Mouse (Mus musculus) forebrain, embryonic 14.5 days (tissue): ENCODE results near the gene Samd10. TPM values are rescaled to one million over a fixed set of nuclear protein-coding genes. Genes with fewer than 3 reads are reported as not detected.

Experiments used
- ATAC-seq: fragments of 200-750 bp; cut with Nextera tagmentation; 2 replicates; pipeline ENCODE4 v1.8.0; 2017; ENCODE audit warnings: mild to moderate bottlenecking, moderate library complexity
- DNase-seq: peaks from one replicate; pipeline ENCODE4 v3.0.0-alpha.2; 2015; ENCODE audit warnings: low spot score
- H3K27ac ChIP-seq: fragments of 300-500 bp; sonication (generic); 2 replicates; pipeline ENCODE4 v1.5.1; 2014; ENCODE audit warnings: low read depth, mild to moderate bottlenecking, control low read depth, low read length, moderate library complexity
- H3K27me3 ChIP-seq: fragments of 300-500 bp; sonication (generic); replicated peaks from 2 replicates; pipeline ENCODE4 v1.6.1; 2014; ENCODE audit warnings: low read length, control low read depth, mixed read lengths; ENCODE audit not compliant: control insufficient read depth, insufficient read depth
- H3K36me3 ChIP-seq: fragments of 300-500 bp; sonication (generic); 2 replicates; pipeline ENCODE4 v1.6.1; 2014; ENCODE audit warnings: low read length, control low read depth; ENCODE audit not compliant: control insufficient read depth, insufficient read depth
- H3K4me1 ChIP-seq: fragments of 300-500 bp; sonication (generic); 2 replicates; pipeline ENCODE4 v1.6.1; 2014; ENCODE audit warnings: antibody characterized with exemption, low read length, control low read depth; ENCODE audit not compliant: control insufficient read depth, insufficient read depth
- H3K4me2 ChIP-seq: fragments of 300-500 bp; sonication (generic); 2 replicates; pipeline ENCODE4 v1.6.1; 2014; ENCODE audit warnings: mild to moderate bottlenecking, control low read depth, low read length
- H3K4me3 ChIP-seq: fragments of 300-500 bp; sonication (generic); 2 replicates; pipeline ENCODE4 v1.5.1; 2014; ENCODE audit warnings: low read depth, low read length, control low read depth
- H3K9ac ChIP-seq: fragments of 300-500 bp; sonication (generic); 2 replicates; pipeline ENCODE4 v1.6.1; 2014; ENCODE audit warnings: mild to moderate bottlenecking, low read length, control low read depth, moderate library complexity
- H3K9me3 ChIP-seq: fragments of 300-500 bp; sonication (generic); replicated peaks from 2 replicates; pipeline ENCODE4 v1.6.1; 2016; ENCODE audit warnings: low read length, control low read depth, mixed read lengths; ENCODE audit not compliant: control insufficient read depth
- WGBS: fragments of 180-500 bp; shearing (Covaris S2); extraction: QIAGEN DNeasy Blood & Tissue Kit; methylation state at CpG from one replicate; pipeline ENCODE4 v1.1.7; 2014; 5-methylcytosine and 5-hydroxymethylcytosine counted together
- polyA plus RNA-seq: library from polyadenylated mRNA; unstranded; fragments of >200 nt; fragmentation: Nextera tagmentation; extraction: Ambion mirVana; gene quantifications from 2 replicates; pipeline ENCODE4 v1.2.1, GENCODE M21; 2014

Samd10 gene
- polyA plus RNA-seq, 1 experiment from 2014 or later = 140 TPM

GRCm38 (mm10) chr2:181588229-181588780, 10.7 kb downstream of the Samd10 start:
- Histone ChIP-seq H3K4me1 (peaks cover 12% of the 10 kb centered on the region), H3K4me2 (no peak overlapping the region), H3K9me3 (no peaks in the 10 kb centered on the region), H3K9ac (no peak overlapping the region), H3K27me3 (no peaks in the 10 kb centered on the region), H3K27ac (no peak overlapping the region), H3K36me3 (peaks cover 70% of the 10 kb centered on the region), H3K4me3 (no peak overlapping the region)
- ATAC-seq (no peak), DNase-seq (no peak)
- WGBS = 89% methylated on average over 11 of the region's 11 CpGs

GRCm38 (mm10) chr2:181587796-181588195, 11.2 kb downstream of the Samd10 start:
- no peak for ATAC-seq
- Histone ChIP-seq H3K4me3 (no peak overlapping the region), H3K4me1 (peaks cover 8% of the 10 kb centered on the region), H3K9me3 (no peaks in the 10 kb centered on the region), H3K27ac (no peak overlapping the region), H3K36me3 (peaks cover 75% of the 10 kb centered on the region), H3K4me2 (no peak overlapping the region), H3K9ac (no peak overlapping the region), H3K27me3 (no peaks in the 10 kb centered on the region)
- WGBS = 79% methylated on average over 6 of the region's 6 CpGs
- DNase-seq = no peak

- H3K4me2 ChIP-seq = no peak overlapping the region
- H3K9me3 ChIP-seq = no peaks in the 10 kb centered on the region
- ATAC-seq (no peak), DNase-seq (no peak)
- WGBS = 96% methylated on average over 3 of the region's 3 CpGs
- no peak overlapping the region for H3K27ac ChIP-seq
- peaks cover 75% of the 10 kb centered on the region for H3K36me3 ChIP-seq
- H3K9ac ChIP-seq = no peak overlapping the region
- H3K4me1 ChIP-seq = peaks cover 3% of the 10 kb centered on the region
- no peak overlapping the region for H3K4me3 ChIP-seq
- no peaks in the 10 kb centered on the region for H3K27me3 ChIP-seq
Measured at GRCm38 (mm10) chr2:181586124-181586523, 12.9 kb downstream of the Samd10 start.

GRCm38 (mm10) chr2:181585506-181585905, 13.5 kb downstream of the Samd10 start:
- WGBS = 94% methylated on average over 5 of the region's 5 CpGs
- no peak for ATAC-seq

GRCm38 (mm10) chr2:181584411-181584942, 14.5 kb downstream of the Samd10 start, which contains the start of gene Uckl1:
Uckl1 (minus strand) TSS chr2:181584892.
- no peaks in the 10 kb centered on the region for H3K27me3 ChIP-seq
- DNase-seq (no peak), ATAC-seq (no peak)
- no peak within 1 kb of the TSS for H3K9ac ChIP-seq
- no peak within 1 kb of the TSS for H3K4me2 ChIP-seq
- H3K9me3 ChIP-seq = no peaks in the 10 kb centered on the region
- no peak within 1 kb of the TSS for H3K4me3 ChIP-seq
- WGBS = 88% methylated on average over 4 of the region's 4 CpGs
- peaks cover 63% of the 10 kb centered on the region for H3K36me3 ChIP-seq
- H3K4me1 ChIP-seq = peaks cover 6% of the 10 kb centered on the region
- no peak within 1 kb of the TSS for H3K27ac ChIP-seq

More at GRCm38 (mm10) chr2:181585506-181585905, 13.5 kb downstream of the Samd10 start:
- H3K9ac ChIP-seq = no peak overlapping the region
- H3K27me3 ChIP-seq = no peaks in the 10 kb centered on the region
- no peak overlapping the region for H3K4me3 ChIP-seq
- no peak overlapping the region for H3K27ac ChIP-seq
- H3K4me2 ChIP-seq = no peak overlapping the region
- H3K4me1 ChIP-seq = peaks cover 6% of the 10 kb centered on the region
- DNase-seq = no peak
- H3K36me3 ChIP-seq = peaks cover 73% of the 10 kb centered on the region
- no peaks in the 10 kb centered on the region for H3K9me3 ChIP-seq

- Histone ChIP-seq H3K27ac (no peak overlapping the region), H3K9me3 (no peaks in the 10 kb centered on the region), H3K4me1 (peaks cover 6% of the 10 kb centered on the region), H3K4me2 (no peak overlapping the region), H3K9ac (no peak overlapping the region), H3K4me3 (no peak overlapping the region), H3K27me3 (no peaks in the 10 kb centered on the region), H3K36me3 (peaks cover 55% of the 10 kb centered on the region)
- WGBS = 90% methylated on average over 3 of the region's 3 CpGs
- DNase-seq = no peak
- ATAC-seq = no peak
Measured at GRCm38 (mm10) chr2:181583460-181584257, 15.4 kb downstream of the Samd10 start.

GRCm38 (mm10) chr2:181582939-181583338, 16.1 kb downstream of the Samd10 start:
- Histone ChIP-seq H3K4me2 (no peak overlapping the region), H3K27me3 (no peaks in the 10 kb centered on the region), H3K4me1 (peaks cover 6% of the 10 kb centered on the region), H3K9me3 (no peaks in the 10 kb centered on the region), H3K9ac (no peak overlapping the region), H3K27ac (no peak overlapping the region), H3K36me3 (peaks cover 48% of the 10 kb centered on the region), H3K4me3 (no peak overlapping the region)
- ATAC-seq (no peak), DNase-seq (no peak)
- WGBS = 86% methylated on average over 1 of the region's 1 CpGs

- H3K4me1 ChIP-seq = peaks cover 6% of the 10 kb centered on the region
- H3K27ac ChIP-seq = no peak overlapping the region
- WGBS = 87% methylated on average over 2 of the region's 2 CpGs
- H3K4me2 ChIP-seq = peak overlapping the region; percentile 97
- peak overlapping the region; percentile 60; the same call in 1 of the 2 replicates for H3K4me3 ChIP-seq
- H3K36me3 ChIP-seq = peaks cover 42% of the 10 kb centered on the region
- no peak for ATAC-seq
- no peaks in the 10 kb centered on the region for H3K9me3 ChIP-seq
- no peak for DNase-seq
- H3K27me3 ChIP-seq = no peaks in the 10 kb centered on the region
- no peak overlapping the region for H3K9ac ChIP-seq
Measured at GRCm38 (mm10) chr2:181582358-181582757, 16.7 kb downstream of the Samd10 start.
